Mouse (Mus musculus) G1E (cell line): ENCODE data around the gene Gzmm.

Experiments used
- CTCF ChIP-seq: IDR thresholded peaks from 2 replicates; pipeline ENCODE4 v1.5.1; 2012; ENCODE audit warnings: low read depth, low read length, inconsistent platforms, mixed read lengths
- GATA1 ChIP-seq: IDR thresholded peaks from 2 replicates; pipeline ENCODE4 v1.6.1; 2012; ENCODE audit warnings: borderline replicate concordance, low read length, inconsistent platforms, mixed read lengths
- GATA2 ChIP-seq: IDR thresholded peaks from 2 replicates; pipeline ENCODE4 v1.6.1; 2012; ENCODE audit warnings: low read depth, low read length, inconsistent platforms, borderline replicate concordance
- POLR2AphosphoS5 ChIP-seq: IDR thresholded peaks from 2 replicates; pipeline ENCODE4 v1.6.1; 2012; ENCODE audit warnings: low read depth, low read length, inconsistent platforms; ENCODE audit not compliant: insufficient replicate concordance
- TAL1 ChIP-seq: conservative IDR thresholded peaks from 2 replicates; pipeline ENCODE4 v1.6.1; 2012; ENCODE audit warnings: low read depth, low read length, inconsistent platforms, mixed read lengths

GRCm38 (mm10) chr10:79712029-79712428 is 23.2 kb downstream of the Gzmm start:
- TF ChIP-seq CTCF: peak; percentile 43
- TF ChIP-seq POLR2AphosphoS5: no peak
- TF ChIP-seq GATA1: no peak
- TF ChIP-seq TAL1: no peak
- no peak for TF ChIP-seq GATA2
